Mouse (Mus musculus) erythroblast, embryonic 14.5 days (primary cell): ENCODE measurements around the gene Tas2r105. TPM values are rescaled to one million over a fixed set of nuclear protein-coding genes. Genes with fewer than 3 reads are reported as not detected.

Experiments
- H3K27me3 ChIP-seq: 2 replicates; pipeline ENCODE4 v1.6.1; 2012; ENCODE audit warnings: inconsistent platforms; ENCODE audit not compliant: control insufficient read depth
- H3K36me3 ChIP-seq: 2 replicates; pipeline ENCODE4 v1.6.1; 2012; ENCODE audit warnings: mild to moderate bottlenecking, inconsistent platforms; ENCODE audit not compliant: control insufficient read depth
- H3K4me1 ChIP-seq: 2 replicates; pipeline ENCODE4 v1.6.1; 2012; ENCODE audit warnings: inconsistent platforms; ENCODE audit not compliant: control insufficient read depth
- H3K4me3 ChIP-seq: replicated peaks from 2 replicates; pipeline ENCODE3; 2012; ENCODE audit warnings: moderate library complexity, mild to moderate bottlenecking, inconsistent platforms
- H3K9me3 ChIP-seq: 2 replicates; pipeline ENCODE4 v1.6.1; 2012; ENCODE audit warnings: low read length, inconsistent platforms, mixed read lengths; ENCODE audit not compliant: control insufficient read depth
- GATA1 ChIP-seq: IDR thresholded peaks from 2 replicates; pipeline ENCODE4 v1.6.1; 2012; ENCODE audit warnings: low read length, inconsistent platforms, mixed read lengths
- TAL1 ChIP-seq: IDR thresholded peaks from 3 replicates; pipeline ENCODE4 v1.6.1; 2012; ENCODE audit warnings: low read length, inconsistent platforms, mixed read lengths
- polyA plus RNA-seq: library from polyadenylated mRNA; stranded (reverse); fragments of >175 nt; gene quantifications from 2 replicates; pipeline ENCODE4 v1.2.3, GENCODE M21; 2012

The Tas2r105 gene
- polyA plus RNA-seq, result not detected in 2 replicates

DNA sequence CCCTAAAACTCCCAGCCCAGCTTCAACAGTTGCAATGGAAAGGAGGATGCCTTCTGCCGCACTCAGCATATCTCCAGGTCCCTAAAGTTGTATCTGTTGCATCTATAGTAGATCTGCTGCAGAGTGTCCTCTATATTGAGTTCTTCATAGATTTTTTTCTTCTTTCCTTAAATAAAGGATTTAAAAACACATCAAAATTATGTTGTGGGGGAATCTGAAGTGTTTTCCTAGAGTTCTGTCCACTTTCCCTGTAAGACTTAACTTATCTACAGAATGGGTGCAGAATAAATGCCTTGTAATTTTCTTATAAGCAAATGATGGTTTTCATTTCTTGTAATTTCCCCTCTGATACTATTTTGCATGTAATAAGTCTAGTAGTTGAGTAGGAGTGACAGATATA, at the start of gene Tas2r105:
Tas2r105 (minus strand) TSS at position 101 of the 400 bp plus-strand sequence.
- no peaks in the 10 kb centered on the region for H3K4me1 ChIP-seq
- TF ChIP-seq GATA1, result no peak
- no peak for TF ChIP-seq TAL1
- H3K4me3 ChIP-seq, result no peak within 1 kb of the TSS
- H3K9me3 ChIP-seq, result peaks cover 8% of the 10 kb centered on the region; the same call in 1 of the 2 replicates
- no peaks in the 10 kb centered on the region for H3K27me3 ChIP-seq
- H3K36me3 ChIP-seq, result no peaks in the 10 kb centered on the region

DNA sequence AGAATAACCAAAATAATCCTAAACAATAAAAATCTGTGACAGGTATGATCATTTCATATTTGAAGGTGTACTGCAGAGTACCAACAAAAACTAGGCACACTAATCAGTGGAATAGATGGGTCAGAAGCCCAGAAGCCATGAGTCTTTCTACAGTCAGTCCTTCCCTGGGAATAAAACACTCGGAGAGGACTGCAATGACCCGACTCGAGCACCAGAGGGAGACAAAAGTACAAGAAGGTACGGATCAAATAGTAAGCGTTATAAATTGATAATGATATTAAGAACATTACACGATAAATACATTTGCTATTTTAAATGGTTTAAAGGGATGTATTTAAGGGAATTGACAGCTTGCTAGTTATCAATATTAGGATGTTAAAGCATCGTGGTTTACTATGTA, 25.5 kb upstream of the Tas2r105 start:
- H3K4me1 ChIP-seq, result no peaks in the 10 kb centered on the region
- TF ChIP-seq TAL1 (no peak), GATA1 (no peak)
- no peak overlapping the region for H3K4me3 ChIP-seq
- peaks cover 10% of the 10 kb centered on the region for H3K9me3 ChIP-seq
- no peaks in the 10 kb centered on the region for H3K36me3 ChIP-seq
- no peaks in the 10 kb centered on the region for H3K27me3 ChIP-seq

DNA sequence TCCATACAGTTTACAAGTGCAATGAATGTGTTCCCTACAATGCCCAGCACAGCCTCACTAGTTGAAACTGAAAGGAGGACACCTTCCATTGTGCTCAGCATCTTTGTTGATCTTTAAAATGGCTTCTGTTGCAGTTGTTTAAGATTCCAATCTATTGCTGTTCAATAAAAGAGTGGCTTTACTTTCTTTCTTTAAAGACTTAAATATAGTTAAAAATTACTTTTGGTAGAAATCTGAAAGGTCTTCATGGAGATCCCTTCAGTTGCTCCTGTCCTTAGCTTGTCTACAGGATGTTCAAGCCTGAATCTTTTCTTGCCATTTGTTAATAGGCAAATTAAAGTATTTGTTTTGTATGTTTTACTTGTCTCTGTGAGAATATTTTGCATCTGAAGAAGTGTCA, 2.7 kb upstream of the Tas2r105 start, which contains the start of gene Tas2r114:
Tas2r114 (minus strand) TSS at position 101 of the 400 bp plus-strand sequence.
- TF ChIP-seq TAL1 (no peak), GATA1 (no peak)
- Histone ChIP-seq H3K9me3 (peaks cover 8% of the 10 kb centered on the region; the same call in 1 of the 2 replicates), H3K4me3 (no peak within 1 kb of the TSS), H3K4me1 (no peaks in the 10 kb centered on the region), H3K36me3 (no peaks in the 10 kb centered on the region), H3K27me3 (no peaks in the 10 kb centered on the region)

DNA sequence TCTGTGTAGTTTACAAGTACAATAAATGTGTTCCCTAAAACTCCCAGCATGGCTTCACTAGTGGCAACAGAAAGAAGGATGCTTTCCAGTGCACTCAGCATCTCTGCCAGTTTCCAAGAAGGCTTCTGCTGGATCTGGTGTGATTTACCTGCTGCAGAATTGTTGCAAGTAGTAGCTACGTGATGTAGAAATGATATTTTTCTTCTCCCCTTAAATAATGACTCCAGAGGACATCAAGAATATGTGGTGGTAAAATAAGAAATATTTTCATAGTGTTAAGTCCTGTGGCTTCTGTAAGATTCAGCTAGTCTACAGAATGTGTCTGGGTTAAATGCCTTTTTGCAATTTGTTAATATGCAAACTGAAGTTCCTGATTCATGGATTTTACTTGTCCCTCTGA, 1.7 kb downstream of the Tas2r105 start, which contains the start of gene Tas2r104:
Tas2r104 (minus strand) TSS at position 101 of the 400 bp plus-strand sequence.
- Histone ChIP-seq H3K36me3 (no peaks in the 10 kb centered on the region), H3K4me3 (no peak within 1 kb of the TSS), H3K4me1 (no peaks in the 10 kb centered on the region), H3K27me3 (no peaks in the 10 kb centered on the region), H3K9me3 (0 out of 2 replicates have a peak, but pooled peaks cover 2% of the 10 kb centered on the region)
- TF ChIP-seq TAL1 (no peak), GATA1 (no peak)

DNA sequence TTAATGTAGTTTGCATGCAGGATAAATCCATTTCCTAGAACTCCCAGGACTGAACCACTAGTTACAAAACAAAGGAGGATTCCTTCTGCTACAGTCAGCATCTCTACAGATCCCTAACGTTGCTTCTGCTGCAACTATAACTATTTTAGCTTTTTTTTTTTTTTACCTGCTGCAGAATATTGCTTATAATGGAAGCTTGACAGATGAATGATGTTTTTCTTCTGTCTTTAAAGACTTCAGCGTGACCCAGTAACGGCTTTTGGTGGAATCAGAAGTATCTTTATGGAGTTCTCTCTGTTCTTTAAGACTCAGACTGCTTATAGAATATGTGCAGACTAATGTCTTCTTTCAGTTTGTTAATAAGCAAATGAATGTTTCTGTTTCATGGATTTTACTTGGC, 8.5 kb downstream of the Tas2r105 start, which contains the start of gene Tas2r106:
Tas2r106 (minus strand) TSS at position 101 of the 400 bp plus-strand sequence.
- H3K9me3 ChIP-seq, result peaks cover 3% of the 10 kb centered on the region; the same call in 1 of the 2 replicates
- no peaks in the 10 kb centered on the region for H3K36me3 ChIP-seq
- no peak for TF ChIP-seq GATA1
- TF ChIP-seq TAL1, result no peak
- H3K27me3 ChIP-seq, result no peaks in the 10 kb centered on the region
- no peak within 1 kb of the TSS for H3K4me3 ChIP-seq
- no peaks in the 10 kb centered on the region for H3K4me1 ChIP-seq

DNA sequence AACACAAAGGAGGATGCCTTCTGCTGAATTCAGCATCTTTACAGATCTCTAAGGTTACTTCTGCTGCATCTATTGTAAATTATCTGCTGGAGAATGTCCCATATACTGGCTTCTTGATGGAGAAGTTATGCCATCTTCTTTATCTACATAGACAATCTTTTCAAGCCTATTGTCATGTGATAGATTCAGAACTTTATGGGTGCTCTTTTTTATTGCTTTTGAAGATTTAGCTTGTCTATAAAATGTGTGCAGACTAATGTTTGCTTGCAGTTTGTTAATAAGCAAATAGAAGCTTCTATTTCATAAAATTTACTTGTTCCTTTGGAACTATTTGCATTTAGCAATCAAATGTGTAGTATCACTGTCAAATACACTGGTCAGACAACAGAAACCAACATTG, 27.2 kb downstream of the Tas2r105 start, which contains the start of gene Tas2r107:
Tas2r107 (minus strand) TSS at position 101 of the 400 bp plus-strand sequence.
- no peaks in the 10 kb centered on the region for H3K27me3 ChIP-seq
- H3K9me3 ChIP-seq, result peaks cover 7% of the 10 kb centered on the region; the same call in 1 of the 2 replicates
- no peak for TF ChIP-seq GATA1
- TF ChIP-seq TAL1, result no peak
- no peak within 1 kb of the TSS for H3K4me3 ChIP-seq
- H3K4me1 ChIP-seq, result no peaks in the 10 kb centered on the region
- no peaks in the 10 kb centered on the region for H3K36me3 ChIP-seq

Other genes with a start within 250 kb of the Tas2r105 start
- gene 5430401F13Rik, start 201.1 kb downstream of the Tas2r105 start, polyA plus RNA-seq, result not detected in 2 replicates
- gene Gm6619, start 201.1 kb downstream of the Tas2r105 start, polyA plus RNA-seq, result not detected in 2 replicates
- gene Tas2r130, start 56.6 kb downstream of the Tas2r105 start, polyA plus RNA-seq, result not detected in 2 replicates
- not detected in 2 replicates for gene Tas2r107, start 27.3 kb downstream of the Tas2r105 start, polyA plus RNA-seq
- not detected in 2 replicates for gene Tas2r106, start 8.6 kb downstream of the Tas2r105 start, polyA plus RNA-seq
- gene Tas2r104, start 1.8 kb downstream of the Tas2r105 start, polyA plus RNA-seq, result not detected in 2 replicates
- gene Tas2r114, start 2.6 kb upstream of the Tas2r105 start, polyA plus RNA-seq, result not detected in 2 replicates